Mouse (Mus musculus) telencephalon, adult 2 months (tissue): ENCODE results near the gene Insm1.

ENCODE experiments used
- DNase-seq: peaks from one replicate; pipeline ENCODE4 v3.0.0-alpha.2; 2011; ENCODE audit warnings: low read depth, low spot score

Insm1 gene

DNA sequence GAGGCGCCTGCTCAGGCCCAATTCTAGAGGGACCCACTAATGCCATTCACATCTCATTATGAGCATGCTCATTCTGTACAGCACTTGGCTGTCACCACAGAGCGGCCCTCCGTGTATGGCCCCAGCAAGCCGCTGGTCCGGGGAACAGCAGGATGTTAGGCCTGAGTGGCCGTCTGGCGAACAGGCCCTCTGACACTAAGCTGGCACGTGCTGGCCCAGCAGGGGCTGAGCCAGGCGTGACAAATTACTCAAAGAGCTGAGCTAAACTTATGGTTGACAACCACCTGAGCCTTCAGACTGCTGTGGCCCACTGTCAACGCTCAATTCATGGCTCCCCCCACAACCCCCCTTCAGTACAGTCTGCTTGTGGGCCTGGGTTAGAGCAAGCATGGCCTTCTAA is 40.5 kb downstream of the Insm1 start:
- no peak for DNase-seq

- DNase-seq = no peak
Measured at GRCm38 (mm10) chr2:146262966-146263365, 41.2 kb downstream of the Insm1 start.

DNA sequence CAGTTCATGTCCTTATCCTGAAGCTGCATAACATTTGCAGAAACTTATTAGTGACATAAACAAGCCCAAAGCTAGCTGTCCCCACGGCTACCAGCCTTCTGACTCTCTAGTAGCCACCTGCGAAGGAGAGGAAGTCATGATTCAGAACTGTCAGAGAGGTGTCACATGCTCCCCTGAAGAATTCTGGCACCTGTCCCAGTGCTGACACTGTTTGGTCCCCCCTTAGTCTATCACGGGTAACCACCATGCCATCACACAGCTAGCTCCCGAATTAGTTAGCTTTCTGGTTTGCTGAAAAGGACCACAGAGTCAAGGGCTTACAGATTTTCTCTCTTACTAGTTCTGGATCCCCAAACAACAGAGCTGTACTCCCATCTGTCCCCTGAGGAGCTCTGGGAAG is 43.3 kb downstream of the Insm1 start:
- no peak for DNase-seq

DNA sequence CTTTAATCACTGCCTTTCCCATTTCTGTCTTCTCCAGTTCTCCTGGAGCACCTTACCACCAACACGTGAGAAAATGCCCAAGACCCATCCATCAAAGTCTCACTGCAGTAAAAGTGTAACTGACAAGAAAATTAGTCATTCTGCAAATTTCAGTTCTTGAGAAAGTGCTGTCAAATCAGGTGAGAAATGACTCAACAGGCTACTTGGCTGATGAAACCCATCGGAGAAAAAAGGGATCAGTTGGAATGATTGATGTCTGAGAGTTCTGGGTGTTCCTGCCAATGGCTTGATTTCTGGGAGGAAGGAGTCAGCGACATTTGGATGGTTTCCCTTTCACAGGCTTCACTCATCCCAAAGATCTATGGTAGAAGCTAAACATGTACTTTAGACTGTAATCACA is 44.8 kb downstream of the Insm1 start:
- no peak for DNase-seq
